Mouse (Mus musculus) forebrain, embryonic 15.5 days (tissue): ENCODE data around the gene Gje1. TPM values are rescaled to one million over a fixed set of nuclear protein-coding genes. Genes with fewer than 3 reads are reported as not detected.

Experiments
- ATAC-seq: fragments of 200-750 bp; cut with Nextera tagmentation; replicated peaks from 2 replicates; pipeline ENCODE4 v1.8.0; 2017; ENCODE audit warnings: mild to moderate bottlenecking, moderate TSS enrichment, moderate library complexity
- H3K27ac ChIP-seq: fragments of 300-500 bp; sonication (generic); replicated peaks from 2 replicates; pipeline ENCODE4 v1.5.1; 2015; ENCODE audit warnings: mild to moderate bottlenecking, inconsistent platforms
- H3K27me3 ChIP-seq: fragments of 300-500 bp; sonication (generic); 2 replicates; pipeline ENCODE4 v1.6.1; 2015; ENCODE audit warnings: inconsistent platforms
- H3K36me3 ChIP-seq: fragments of 300-500 bp; sonication (generic); 2 replicates; pipeline ENCODE4 v1.6.1; 2015; ENCODE audit warnings: mild to moderate bottlenecking, inconsistent platforms
- H3K4me1 ChIP-seq: fragments of 300-500 bp; sonication (generic); 2 replicates; pipeline ENCODE4 v1.6.1; 2015; ENCODE audit warnings: inconsistent platforms
- H3K4me2 ChIP-seq: fragments of 300-500 bp; sonication (generic); replicated peaks from 2 replicates; pipeline ENCODE4 v1.6.1; 2015; ENCODE audit warnings: mild to moderate bottlenecking, inconsistent platforms
- H3K4me3 ChIP-seq: fragments of 300-500 bp; sonication (generic); 2 replicates; pipeline ENCODE4 v1.5.1; 2015; ENCODE audit warnings: mild to moderate bottlenecking, inconsistent platforms
- H3K9ac ChIP-seq: fragments of 300-500 bp; sonication (generic); replicated peaks from 2 replicates; pipeline ENCODE4 v1.6.1; 2015; ENCODE audit warnings: mild to moderate bottlenecking, inconsistent platforms
- H3K9me3 ChIP-seq: fragments of 300-500 bp; sonication (generic); 2 replicates; pipeline ENCODE4 v1.6.1; 2016; ENCODE audit warnings: inconsistent platforms
- WGBS: fragments of 180-500 bp; shearing (Covaris S2); methylation state at CpG from one replicate; pipeline ENCODE4 v1.1.7; 2015; ENCODE audit warnings: mixed read lengths; 5-methylcytosine and 5-hydroxymethylcytosine counted together
- polyA plus RNA-seq: library from polyadenylated mRNA; unstranded; fragments of >200 nt; fragmentation: Nextera tagmentation; extraction: Ambion mirVana; gene quantifications from 2 replicates; pipeline ENCODE4 v1.2.1, GENCODE M21; 2015

Gje1 gene
- not detected in 2 replicates for polyA plus RNA-seq

DNA sequence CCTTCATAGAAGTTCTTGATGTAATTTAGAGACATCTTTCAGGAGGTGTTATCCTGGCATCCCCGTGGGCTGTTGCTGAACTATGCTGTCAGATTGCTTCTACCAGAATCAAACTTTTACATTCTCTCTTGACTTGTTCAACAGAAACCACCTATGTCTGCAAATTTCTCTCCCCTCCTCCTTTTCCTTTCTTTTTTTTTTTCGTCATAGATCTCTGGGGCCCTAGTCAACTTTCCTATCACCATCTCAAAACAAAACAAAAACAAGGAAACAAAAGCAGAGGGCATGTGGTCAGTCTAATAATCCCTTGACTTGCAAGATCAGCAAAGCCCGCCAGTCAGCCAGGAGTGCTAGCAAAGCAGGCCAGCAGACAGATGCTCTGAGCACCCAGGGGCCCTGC lies at the start of gene Gje1:
TSS of gene Gje1 (minus strand) at position 101 of the 400 bp plus-strand sequence.
- no peak for ATAC-seq
- Histone ChIP-seq H3K27me3 (no peaks in the 10 kb centered on the region), H3K4me2 (no peak within 1 kb of the TSS), H3K4me3 (no peak within 1 kb of the TSS), H3K4me1 (no peaks in the 10 kb centered on the region), H3K27ac (no peak within 1 kb of the TSS), H3K9ac (no peak within 1 kb of the TSS), H3K9me3 (no peaks in the 10 kb centered on the region), H3K36me3 (no peaks in the 10 kb centered on the region)
- WGBS, result 42% methylated on average over 3 of the region's 3 CpGs

GRCm38 (mm10) chr10:14760618-14761017 lies 42.6 kb upstream of the Gje1 start:
- Histone ChIP-seq H3K9ac (peak overlapping the region; percentile 7; the same call in 1 of the 2 replicates), H3K9me3 (no peaks in the 10 kb centered on the region), H3K4me1 (peaks cover 4% of the 10 kb centered on the region; the same call in 1 of the 2 replicates), H3K27me3 (no peaks in the 10 kb centered on the region), H3K27ac (no peak overlapping the region), H3K4me2 (peak overlapping the region; percentile 57), H3K36me3 (no peaks in the 10 kb centered on the region), H3K4me3 (peak overlapping the region; percentile 36)
- peak; percentile 58; the same call in 1 of the 2 replicates for ATAC-seq
- 22% methylated on average over 8 of the region's 8 CpGs for WGBS

- Histone ChIP-seq H3K4me2 (peak overlapping the region; percentile 57), H3K9ac (peak overlapping the region; percentile 7; the same call in 1 of the 2 replicates), H3K4me1 (peaks cover 4% of the 10 kb centered on the region; the same call in 1 of the 2 replicates), H3K9me3 (no peaks in the 10 kb centered on the region), H3K27ac (no peak overlapping the region), H3K4me3 (peak overlapping the region; percentile 36), H3K36me3 (no peaks in the 10 kb centered on the region), H3K27me3 (no peaks in the 10 kb centered on the region)
- WGBS, result 2% methylated on average over 35 of the region's 35 CpGs
- ATAC-seq, result peak; percentile 71
Measured at GRCm38 (mm10) chr10:14759665-14760558, 41.9 kb upstream of the Gje1 start.

DNA sequence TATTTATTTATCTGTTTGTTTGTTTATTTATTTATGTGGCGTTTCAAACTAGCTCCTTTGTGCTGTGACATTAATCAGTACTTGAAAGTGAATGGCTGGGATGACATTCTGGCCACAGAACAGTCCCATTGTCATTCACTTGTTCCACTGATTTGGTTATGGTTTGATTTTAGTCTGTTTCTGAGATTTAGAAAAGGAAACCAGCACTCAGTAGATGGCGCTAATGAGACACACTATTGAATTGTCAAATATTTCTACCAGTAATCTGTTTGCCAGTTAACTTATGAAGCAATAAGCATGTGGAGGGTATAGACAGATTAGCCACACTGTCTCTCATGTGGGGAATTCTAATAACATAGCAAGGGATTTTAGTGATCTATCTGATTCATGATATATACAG lies 16.3 kb upstream of the Gje1 start:
- Histone ChIP-seq H3K4me3 (no peak overlapping the region), H3K27ac (no peak overlapping the region), H3K36me3 (no peaks in the 10 kb centered on the region), H3K4me2 (no peak overlapping the region), H3K9me3 (no peaks in the 10 kb centered on the region), H3K9ac (no peak overlapping the region), H3K27me3 (no peaks in the 10 kb centered on the region), H3K4me1 (no peaks in the 10 kb centered on the region)
- ATAC-seq, result peak; percentile 63; the same call in 1 of the 2 replicates
- WGBS, result 12% methylated on average over 2 of the region's 2 CpGs

- ATAC-seq, result no peak
- WGBS, result 67% methylated on average over 9 of the region's 9 CpGs
Measured at GRCm38 (mm10) chr10:14725671-14726070, 7.7 kb upstream of the Gje1 start.

DNA sequence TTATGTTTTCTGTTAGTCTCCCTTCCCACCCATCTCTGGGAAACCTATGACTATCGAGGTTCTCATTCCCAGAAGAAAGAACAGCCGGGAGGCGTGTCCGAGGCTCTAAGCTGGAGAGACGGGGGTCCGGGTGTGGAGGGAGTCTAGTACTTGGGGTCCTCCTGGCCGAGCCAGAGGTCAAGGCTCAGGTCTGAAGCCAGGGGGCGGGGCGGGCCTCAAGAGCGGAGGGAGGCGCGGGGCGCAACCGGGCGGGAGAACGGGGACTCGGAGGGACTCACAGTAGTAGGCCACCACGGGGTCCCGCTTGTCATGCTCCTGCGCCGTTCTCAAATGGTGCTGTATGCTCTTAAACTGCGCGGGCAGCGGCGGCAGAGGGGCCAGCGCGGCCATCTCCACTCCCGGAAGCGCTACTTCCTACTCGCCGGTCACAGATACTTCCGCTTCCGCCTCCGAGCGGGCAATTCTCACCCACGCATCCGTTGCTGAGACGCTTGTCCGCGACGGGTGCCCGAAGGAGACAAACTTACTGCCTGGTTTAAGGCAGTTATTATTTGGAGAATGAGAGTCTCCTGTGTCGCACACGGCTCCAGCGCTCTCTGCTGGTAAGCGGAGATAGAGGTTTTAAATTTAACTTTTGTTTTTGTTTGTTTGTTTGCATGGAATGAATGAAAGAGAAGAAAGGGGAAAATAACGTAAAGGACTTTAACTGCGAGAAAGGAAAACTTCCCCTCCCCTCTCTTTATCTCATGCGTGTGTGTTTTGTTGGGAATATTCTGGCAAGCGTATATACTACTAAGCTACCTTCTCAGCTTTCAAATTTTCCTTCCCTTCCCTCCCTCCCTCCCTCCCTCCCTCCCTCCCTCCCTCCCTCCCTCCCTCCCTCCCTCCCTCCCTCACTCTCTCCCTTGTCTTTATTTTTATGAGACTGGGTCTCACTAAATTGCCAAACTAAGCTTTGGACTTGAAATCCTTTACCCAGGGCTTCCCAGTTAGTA lies 12.6 kb downstream of the Gje1 start, which contains the start of the genes Vta1 and Nmbr:
TSS of gene Vta1 (minus strand) at position 489 of the 995 bp plus-strand sequence.
TSS of gene Nmbr (plus strand) at position 520 of the 995 bp plus-strand sequence.
- no peaks in the 10 kb centered on the region for H3K27me3 ChIP-seq
- ATAC-seq, result peak; percentile 97
- under 1% methylated on average over 50 of the region's 50 CpGs for WGBS
- H3K4me3 ChIP-seq, result peak within 1 kb of the TSS; percentile 87
- no peaks in the 10 kb centered on the region for H3K36me3 ChIP-seq
- H3K27ac ChIP-seq, result peak within 1 kb of the TSS; percentile 74
- peak within 1 kb of the TSS; percentile 58 for H3K4me2 ChIP-seq
- H3K9me3 ChIP-seq, result no peaks in the 10 kb centered on the region
- peaks cover 21% of the 10 kb centered on the region for H3K4me1 ChIP-seq
- H3K9ac ChIP-seq, result peak within 1 kb of the TSS; percentile 81

More at GRCm38 (mm10) chr10:14725671-14726070, 7.7 kb upstream of the Gje1 start:
- Histone ChIP-seq H3K9me3 (no peaks in the 10 kb centered on the region), H3K4me2 (no peak overlapping the region), H3K4me1 (no peaks in the 10 kb centered on the region), H3K27ac (no peak overlapping the region), H3K36me3 (no peaks in the 10 kb centered on the region), H3K4me3 (no peak overlapping the region), H3K9ac (no peak overlapping the region), H3K27me3 (no peaks in the 10 kb centered on the region)

DNA sequence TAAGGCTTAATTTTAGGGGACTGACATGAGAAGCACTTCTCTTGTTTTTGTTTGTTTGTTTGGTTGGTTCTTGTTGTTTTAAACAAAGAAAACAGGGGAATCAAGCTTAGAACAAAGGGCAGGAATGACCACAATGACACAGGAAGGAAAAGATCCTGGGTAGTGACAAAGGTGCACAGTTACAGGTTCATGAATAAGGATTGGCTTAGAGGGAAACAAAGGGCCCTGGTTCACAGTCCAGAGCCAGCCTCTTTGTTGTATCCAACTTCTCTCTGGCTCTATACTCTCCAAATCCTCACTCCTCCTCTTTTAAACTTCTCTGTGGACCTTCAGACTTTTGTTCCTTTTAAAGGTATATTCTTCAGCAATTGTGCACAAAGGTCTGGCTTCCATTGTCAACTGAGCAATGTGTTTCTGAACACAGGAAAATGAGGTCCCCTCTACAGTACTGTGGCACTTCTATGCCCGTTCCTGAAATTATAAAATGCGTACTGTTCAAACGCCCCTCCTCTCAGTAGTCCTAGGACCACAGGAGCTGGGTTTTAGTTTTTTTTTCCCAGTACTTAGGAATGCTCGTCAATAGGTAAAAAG lies 14.1 kb downstream of the Gje1 start:
- Histone ChIP-seq H3K9me3 (no peaks in the 10 kb centered on the region), H3K27me3 (no peaks in the 10 kb centered on the region), H3K27ac (peak overlapping the region; percentile 24; the same call in 1 of the 2 replicates), H3K9ac (peak overlapping the region; percentile 81; the same call in 1 of the 2 replicates), H3K4me2 (peak overlapping the region; percentile 58), H3K4me3 (peak overlapping the region; percentile 87), H3K4me1 (peaks cover 21% of the 10 kb centered on the region), H3K36me3 (0 out of 2 replicates have a peak, but pooled peaks cover 3% of the 10 kb centered on the region)
- 29% methylated on average over 4 of the region's 4 CpGs for WGBS
- no peak for ATAC-seq

DNA sequence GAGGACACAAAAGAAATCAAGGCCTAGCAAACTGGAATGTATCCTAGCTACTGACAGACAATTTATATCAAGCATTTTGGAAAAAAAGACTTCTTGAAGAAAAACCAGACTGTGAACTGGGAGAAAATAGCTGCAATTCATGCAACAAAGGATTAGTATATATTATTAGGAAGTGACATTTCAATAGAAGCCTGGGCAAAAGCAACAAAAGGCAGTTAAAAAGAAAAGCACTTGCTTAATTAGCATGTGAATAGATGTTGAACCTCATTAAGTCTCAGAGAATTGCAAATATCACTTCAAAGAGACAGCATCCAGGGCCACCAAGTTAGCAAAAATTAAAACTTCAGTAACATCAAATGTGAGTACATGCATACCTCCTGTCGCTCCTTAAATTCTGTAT lies 14.8 kb downstream of the Gje1 start:
- peak overlapping the region; percentile 24; the same call in 1 of the 2 replicates for H3K27ac ChIP-seq
- no peak for ATAC-seq
- no peaks in the 10 kb centered on the region for H3K9me3 ChIP-seq
- H3K4me2 ChIP-seq, result peak overlapping the region; percentile 58
- no peaks in the 10 kb centered on the region for H3K27me3 ChIP-seq
- WGBS, result 30% methylated on average over 1 of the region's 1 CpGs
- peak overlapping the region; percentile 11 for H3K4me3 ChIP-seq
- peaks cover 21% of the 10 kb centered on the region for H3K4me1 ChIP-seq
- no peak overlapping the region for H3K9ac ChIP-seq
- H3K36me3 ChIP-seq, result 0 out of 2 replicates have a peak, but pooled peaks cover 3% of the 10 kb centered on the region

GRCm38 (mm10) chr10:14690349-14690748 lies 27.7 kb downstream of the Gje1 start:
- H3K27me3 ChIP-seq, result no peaks in the 10 kb centered on the region
- H3K9ac ChIP-seq, result no peak overlapping the region
- no peak overlapping the region for H3K4me2 ChIP-seq
- no peaks in the 10 kb centered on the region for H3K9me3 ChIP-seq
- ATAC-seq, result no peak
- WGBS, result 37% methylated on average over 3 of the region's 3 CpGs
- no peak overlapping the region for H3K27ac ChIP-seq
- H3K36me3 ChIP-seq, result peaks cover 11% of the 10 kb centered on the region
- H3K4me3 ChIP-seq, result no peak overlapping the region
- no peaks in the 10 kb centered on the region for H3K4me1 ChIP-seq

GRCm38 (mm10) chr10:14688785-14689442 lies 29.1 kb downstream of the Gje1 start:
- H3K4me1 ChIP-seq, result no peaks in the 10 kb centered on the region
- H3K9me3 ChIP-seq, result no peaks in the 10 kb centered on the region
- H3K9ac ChIP-seq, result no peak overlapping the region
- no peak overlapping the region for H3K4me2 ChIP-seq
- no peak overlapping the region for H3K27ac ChIP-seq
- no peaks in the 10 kb centered on the region for H3K27me3 ChIP-seq
- H3K4me3 ChIP-seq, result no peak overlapping the region
- H3K36me3 ChIP-seq, result peaks cover 11% of the 10 kb centered on the region
- no peak for ATAC-seq
- WGBS, result 95% methylated on average over 6 of the region's 6 CpGs

GRCm38 (mm10) chr10:14685663-14686062 lies 32.4 kb downstream of the Gje1 start:
- Histone ChIP-seq H3K36me3 (peaks cover 14% of the 10 kb centered on the region), H3K27ac (no peak overlapping the region), H3K4me2 (no peak overlapping the region), H3K9me3 (no peaks in the 10 kb centered on the region), H3K9ac (no peak overlapping the region), H3K4me1 (no peaks in the 10 kb centered on the region), H3K4me3 (no peak overlapping the region), H3K27me3 (no peaks in the 10 kb centered on the region)
- ATAC-seq, result no peak
- 93% methylated on average over 1 of the region's 1 CpGs for WGBS
